Mouse (Mus musculus): ENCODE data around the gene Fbxl13.

DNA sequence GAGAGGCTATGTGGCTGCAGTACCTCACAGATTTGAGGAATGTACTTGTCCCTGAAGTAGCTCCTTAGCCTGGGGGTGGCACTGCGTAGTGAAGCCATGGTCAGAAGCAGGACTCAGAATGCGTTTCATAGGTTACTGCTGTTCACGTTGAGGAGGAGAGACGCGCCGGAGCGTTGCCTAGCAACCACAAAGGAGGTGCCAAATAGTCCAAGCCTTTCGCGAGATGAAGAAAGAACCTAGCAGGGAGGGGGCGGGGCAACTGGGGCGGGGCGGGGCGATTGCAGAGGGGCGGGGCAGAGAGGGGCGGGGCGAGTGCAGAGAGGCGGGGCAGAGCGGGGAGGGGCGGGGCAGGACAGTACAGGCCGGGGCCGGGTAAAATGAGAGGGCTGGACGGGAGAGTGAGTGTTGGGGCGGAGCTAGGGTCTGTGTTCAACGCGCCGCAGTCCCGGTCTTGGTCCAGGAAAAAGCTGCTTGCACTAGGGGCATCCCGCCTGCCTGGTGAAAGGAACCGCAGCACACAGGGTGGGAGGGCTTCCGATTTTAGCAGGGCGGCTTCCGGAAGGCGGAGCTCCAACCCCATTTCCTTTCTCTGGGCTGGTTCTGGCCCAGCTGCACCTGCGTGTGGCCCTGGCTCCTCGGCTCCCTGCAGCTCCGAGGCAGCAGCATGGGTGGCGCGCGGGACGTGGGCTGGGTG is at the start of gene Fbxl13, which contains the start of gene Armc10:
- TF ChIP-seq CTCF (IDR thresholded peaks at IDR 0.05; ENCODE audit: low read depth, low read length) (no peak), POLR2A (IDR thresholded peaks at IDR 0.05; ENCODE audit: insufficient read depth, low read length) (no peak), EP300 (IDR thresholded peaks at IDR 0.05; ENCODE audit: insufficient read depth, low read depth, low read length) (no peak)
